Comparison of ENCODE assay signal across 31 mouse cellular contexts in the genomic region with DNA sequence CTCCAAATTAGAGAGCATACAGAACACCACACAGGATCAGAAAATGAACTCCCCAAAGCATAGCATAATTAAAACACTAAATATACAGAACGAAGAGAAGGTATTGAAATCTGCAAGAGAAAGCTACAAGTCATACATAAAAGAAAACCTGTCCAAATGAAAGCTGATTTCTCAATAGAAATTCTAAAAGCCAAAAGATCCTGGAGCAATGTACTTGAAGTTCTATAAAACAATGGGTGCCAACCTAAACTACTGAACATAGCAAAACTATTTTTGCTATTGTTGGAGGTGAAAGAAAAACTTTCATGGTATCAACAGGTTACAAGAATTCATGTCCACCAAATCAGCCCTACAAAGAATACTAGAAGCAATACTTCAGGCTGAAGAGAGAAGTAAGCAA.
"Had no signal": no experiment of that assay in that cellular context is flagged by ENCODE, and none has a peak within 500 bp of the region (broad histone marks: within the 10 kb centered on the region; RNA-seq: fewer than 3 reads in every experiment).

No protein-coding gene starts in this region.

- H3K4me1 ChIP-seq: limb, embryonic 10.5 days; limb, embryonic 12.5 days; limb, embryonic 13.5 days; limb, embryonic 15.5 days; lung, embryonic 15.5 days; midbrain, embryonic 10.5 days; midbrain, embryonic 12.5 days; midbrain, embryonic 13.5 days; neural tube, embryonic 12.5 days had no signal

- H3K4me3 ChIP-seq: limb, embryonic 10.5 days; limb, embryonic 12.5 days; limb, embryonic 13.5 days; limb, embryonic 15.5 days; liver, embryonic 12.5 days; liver, embryonic 13.5 days; liver, embryonic 15.5 days; lung, embryonic 15.5 days; megakaryocyte, embryonic 14.5 days; midbrain, embryonic 10.5 days; midbrain, embryonic 12.5 days; midbrain, embryonic 13.5 days; myocyte; neural tube, embryonic 12.5 days had no signal

- H3K27me3 ChIP-seq: limb, embryonic 12.5 days; limb, embryonic 13.5 days; limb, embryonic 15.5 days; liver, embryonic 12.5 days; liver, embryonic 13.5 days; liver, embryonic 15.5 days; lung, embryonic 15.5 days; megakaryocyte, embryonic 14.5 days; midbrain, embryonic 12.5 days; midbrain, embryonic 13.5 days; neural tube, embryonic 12.5 days had no signal

- H3K4me2 ChIP-seq: limb, embryonic 12.5 days; limb, embryonic 13.5 days; limb, embryonic 15.5 days; liver, embryonic 11.5 days; liver, embryonic 12.5 days; liver, embryonic 13.5 days; liver, embryonic 15.5 days; lung, embryonic 14.5 days; lung, embryonic 15.5 days; midbrain, embryonic 11.5 days; midbrain, embryonic 12.5 days; midbrain, embryonic 13.5 days; neural tube, embryonic 12.5 days had no signal

- DNase-seq: left cerebral cortex, postnatal 4 days; liver; liver, embryonic 13.5 days; liver, postnatal 0 days; lung, adult 18-20 months; lung, adult 2 months; lung, embryonic 14.5 days; lung, postnatal 10 days; lung, postnatal 14 days; lung, postnatal 36 days; lung, postnatal 4 days; midbrain, embryonic 14.5 days had no signal

- H3K9me3 ChIP-seq: limb, embryonic 10.5 days; limb, embryonic 13.5 days; limb, embryonic 15.5 days; liver, embryonic 12.5 days; liver, embryonic 13.5 days; liver, embryonic 15.5 days; lung, embryonic 15.5 days; midbrain, embryonic 13.5 days had no signal

- H3K27ac ChIP-seq: limb, embryonic 10.5 days; limb, embryonic 12.5 days; limb, embryonic 13.5 days; limb, embryonic 15.5 days; liver, embryonic 12.5 days; liver, embryonic 13.5 days; liver, embryonic 14.5 days; liver, embryonic 15.5 days; lung, embryonic 15.5 days; macrophage; midbrain, embryonic 10.5 days; midbrain, embryonic 12.5 days; midbrain, embryonic 13.5 days; neural tube, embryonic 12.5 days had no signal

- ATAC-seq: liver, embryonic 12.5 days; liver, postnatal 0 days; lung, postnatal 0 days; midbrain, embryonic 13.5 days; midbrain, embryonic 16.5 days had no signal

- H3K36me3 ChIP-seq: limb, embryonic 12.5 days; limb, embryonic 15.5 days; liver, embryonic 12.5 days; liver, embryonic 13.5 days; liver, embryonic 15.5 days; lung, embryonic 15.5 days; neural tube, embryonic 12.5 days had no signal

- H3K9ac ChIP-seq: limb, embryonic 12.5 days; limb, embryonic 13.5 days; limb, embryonic 15.5 days; liver, embryonic 12.5 days; liver, embryonic 13.5 days; liver, embryonic 14.5 days; liver, embryonic 15.5 days; liver, postnatal 0 days; lung, embryonic 14.5 days; lung, embryonic 15.5 days; midbrain, embryonic 12.5 days; midbrain, embryonic 13.5 days; neural tube, embryonic 12.5 days had no signal
